Mouse (Mus musculus): ENCODE data around the gene Mybpc2. TPM values are rescaled to one million over a fixed set of nuclear protein-coding genes. Genes with fewer than 3 reads are reported as not detected.

The Mybpc2 gene
- 4.7 TPM for polyA plus RNA-seq (2012; fragmentation: generic; extraction: Trizol)

GRCm38 (mm10) chr7:44524502-44524901 is at the start of gene Mybpc2:
Mybpc2 (minus strand) TSS chr7:44524656.
- peak in 1 of 3 experiments; percentile 47 for TF ChIP-seq MYOD1 (IDR thresholded peaks at IDR 0.05; ENCODE audit: control insufficient read depth in 1 of 3, insufficient read length in 2 of 3, low read depth in 2 of 3)
- peak in 1 of 3 experiments; percentile 70 for TF ChIP-seq MYOG (IDR thresholded peaks at IDR 0.05; ENCODE audit: control insufficient read depth in 1 of 3, insufficient read depth in 1 of 3, insufficient read length in 2 of 3, low read depth in 2 of 3)
- no peak for TF ChIP-seq TCF12 (IDR thresholded peaks at IDR 0.05; ENCODE audit: insufficient read depth, poor library complexity, severe bottlenecking)
- no peak for TF ChIP-seq USF1 (IDR thresholded peaks at IDR 0.05; ENCODE audit: low read depth)
- peak within 1 kb of the TSS; percentile 58 for H3K4me2 ChIP-seq (ENCODE audit: low read depth)
- H3ac ChIP-seq (ENCODE audit: control insufficient read depth, insufficient read length), result no peak within 1 kb of the TSS
- no peak within 1 kb of the TSS for H3K4me3 ChIP-seq
- peaks cover 6% of the 10 kb centered on the region for H3K27me3 ChIP-seq (ENCODE audit: control insufficient read depth, insufficient read depth, insufficient read length)
- H3K36me3 ChIP-seq (ENCODE audit: control insufficient read depth, insufficient read depth), result no peaks in the 10 kb centered on the region
- H3K79me2 ChIP-seq (ENCODE audit: control insufficient read depth, insufficient read depth), result no peaks in the 10 kb centered on the region

DNA sequence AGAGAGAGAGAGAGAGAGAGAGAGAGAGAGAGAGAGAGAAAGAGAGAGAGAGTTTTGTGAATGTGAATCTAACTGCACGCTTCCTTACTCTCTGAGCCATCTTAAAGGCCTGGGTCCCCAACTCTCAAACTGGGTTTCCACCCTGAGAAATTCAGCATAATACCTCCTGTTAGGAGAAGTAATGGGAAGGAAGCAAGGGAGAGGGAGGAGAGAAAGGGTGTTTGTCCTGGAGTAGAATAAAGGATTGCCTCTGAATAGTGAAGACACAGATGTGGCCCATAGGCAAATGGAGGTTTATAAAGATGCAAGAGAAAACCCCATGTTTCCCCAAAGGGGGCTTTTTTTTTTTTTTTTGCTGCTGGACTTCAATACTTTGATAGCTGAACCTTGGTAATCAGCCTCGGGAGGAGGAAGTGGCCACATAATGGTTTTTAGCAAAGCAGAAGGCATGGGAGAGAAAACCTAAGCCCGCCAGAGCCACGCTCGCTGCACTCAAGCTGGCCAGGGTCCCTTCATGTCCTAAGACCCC is 48.6 kb upstream of the Mybpc2 start:
- Histone ChIP-seq H3K4me3 (no peak overlapping the region), H3K79me2 (ENCODE audit: control insufficient read depth, insufficient read depth) (no peaks in the 10 kb centered on the region), H3K27me3 (ENCODE audit: control insufficient read depth, insufficient read depth, insufficient read length) (peaks cover 30% of the 10 kb centered on the region), H3ac (ENCODE audit: control insufficient read depth, insufficient read length) (no peak overlapping the region), H3K36me3 (ENCODE audit: control insufficient read depth, insufficient read depth) (no peaks in the 10 kb centered on the region), H3K4me2 (ENCODE audit: low read depth) (no peak overlapping the region)
- TF ChIP-seq MAX (IDR thresholded peaks at IDR 0.05; ENCODE audit: low read depth), result no peak
- TF ChIP-seq MYOD1 (IDR thresholded peaks at IDR 0.05; ENCODE audit: control insufficient read depth in 1 of 3, insufficient read length in 2 of 3, low read depth in 2 of 3), result no peak
- TF ChIP-seq E2F4 (IDR thresholded peaks at IDR 0.05; ENCODE audit: insufficient read depth), result no peak
- no peak for TF ChIP-seq MYOG (IDR thresholded peaks at IDR 0.05; ENCODE audit: control insufficient read depth in 1 of 3, insufficient read depth in 1 of 3, insufficient read length in 2 of 3, low read depth in 2 of 3)

DNA sequence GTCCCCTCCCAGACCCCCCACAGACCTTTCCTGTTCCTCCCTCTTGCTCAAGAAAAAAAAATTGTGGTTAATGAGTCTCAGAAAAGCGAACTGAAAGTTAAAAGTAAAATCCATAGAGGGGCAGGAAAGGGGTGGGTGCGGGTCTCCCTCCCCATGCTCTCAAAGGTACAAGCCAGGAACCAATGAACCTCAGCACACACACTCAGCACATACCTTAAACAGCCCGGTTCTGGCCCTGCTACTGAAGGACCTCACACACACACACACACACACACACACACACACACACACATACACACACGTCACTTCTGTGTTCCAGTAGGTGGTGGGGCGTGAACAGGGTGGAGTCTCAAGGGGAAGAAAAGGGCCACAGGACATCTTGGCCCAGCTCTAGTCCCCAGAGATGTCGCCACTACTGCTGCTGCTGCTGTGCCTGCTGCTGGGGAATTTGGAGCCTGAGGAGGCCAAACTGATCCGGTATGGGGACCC is 47.8 kb upstream of the Mybpc2 start, which contains the start of gene Napsa:
Napsa (plus strand) TSS at position 168 of the 489 bp plus-strand sequence.
- Histone ChIP-seq H3K4me3 (no peak within 1 kb of the TSS), H3K36me3 (ENCODE audit: control insufficient read depth, insufficient read depth) (no peaks in the 10 kb centered on the region), H3K4me2 (ENCODE audit: low read depth) (no peak within 1 kb of the TSS), H3K27me3 (ENCODE audit: control insufficient read depth, insufficient read depth, insufficient read length) (peaks cover 30% of the 10 kb centered on the region), H3ac (ENCODE audit: control insufficient read depth, insufficient read length) (no peak within 1 kb of the TSS), H3K79me2 (ENCODE audit: control insufficient read depth, insufficient read depth) (no peaks in the 10 kb centered on the region)
- TF ChIP-seq MYOG (IDR thresholded peaks at IDR 0.05; ENCODE audit: control insufficient read depth in 1 of 3, insufficient read depth in 1 of 3, insufficient read length in 2 of 3, low read depth in 2 of 3) (no peak), SRF (IDR thresholded peaks at IDR 0.05; ENCODE audit: control insufficient read depth, insufficient read length, low read depth) (no peak), REST (IDR thresholded peaks at IDR 0.05; ENCODE audit: insufficient read depth, insufficient read length) (no peak), MYOD1 (IDR thresholded peaks at IDR 0.05; ENCODE audit: control insufficient read depth in 1 of 3, insufficient read length in 2 of 3, low read depth in 2 of 3) (no peak)

DNA sequence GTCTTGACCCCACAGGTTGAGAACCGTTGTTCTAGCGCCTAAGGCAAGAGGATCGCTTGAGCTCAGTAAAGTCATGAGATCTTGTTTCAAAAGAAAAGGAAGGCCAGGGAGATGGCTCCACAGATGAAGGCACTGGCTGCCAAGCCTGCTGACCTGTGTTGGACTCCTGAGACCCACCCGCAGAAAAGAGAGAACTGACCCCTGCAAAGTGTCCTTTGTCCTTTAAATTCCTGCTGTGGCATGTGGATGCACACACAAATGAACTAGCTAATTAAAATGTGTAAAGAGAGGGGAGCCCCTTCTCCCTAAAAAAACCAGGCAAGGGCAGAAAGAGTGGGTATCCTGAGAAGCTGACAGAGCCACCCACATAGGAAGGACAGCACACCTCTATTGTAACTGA is 47.4 kb upstream of the Mybpc2 start:
- no peaks in the 10 kb centered on the region for H3K79me2 ChIP-seq (ENCODE audit: control insufficient read depth, insufficient read depth)
- no peak overlapping the region for H3ac ChIP-seq (ENCODE audit: control insufficient read depth, insufficient read length)
- H3K36me3 ChIP-seq (ENCODE audit: control insufficient read depth, insufficient read depth), result no peaks in the 10 kb centered on the region
- H3K4me2 ChIP-seq (ENCODE audit: low read depth), result no peak overlapping the region
- H3K27me3 ChIP-seq (ENCODE audit: control insufficient read depth, insufficient read depth, insufficient read length), result peaks cover 30% of the 10 kb centered on the region
- no peak for TF ChIP-seq TCF12 (IDR thresholded peaks at IDR 0.05; ENCODE audit: insufficient read depth, poor library complexity, severe bottlenecking)
- no peak for TF ChIP-seq CEBPB (IDR thresholded peaks at IDR 0.05; ENCODE audit: insufficient read depth, poor library complexity, severe bottlenecking)
- TF ChIP-seq USF1 (IDR thresholded peaks at IDR 0.05; ENCODE audit: low read depth), result no peak
- TF ChIP-seq SRF (IDR thresholded peaks at IDR 0.05; ENCODE audit: control insufficient read depth, insufficient read length, low read depth), result no peak
- no peak for TF ChIP-seq MAX (IDR thresholded peaks at IDR 0.05; ENCODE audit: low read depth)
- no peak for TF ChIP-seq POLR2A (IDR thresholded peaks at IDR 0.05; ENCODE audit: insufficient read length, low read depth)
- no peak for TF ChIP-seq TCF3 (IDR thresholded peaks at IDR 0.05; ENCODE audit: insufficient read length, low read depth)
- TF ChIP-seq POLR2AphosphoS2 (IDR thresholded peaks at IDR 0.05; ENCODE audit: insufficient read length, low read depth), result no peak
- TF ChIP-seq MYOD1 (IDR thresholded peaks at IDR 0.05; ENCODE audit: control insufficient read depth in 1 of 3, insufficient read length in 2 of 3, low read depth in 2 of 3), result no peak
- TF ChIP-seq MYOG (IDR thresholded peaks at IDR 0.05; ENCODE audit: control insufficient read depth in 1 of 3, insufficient read depth in 1 of 3, insufficient read length in 2 of 3, low read depth in 2 of 3), result no peak
- TF ChIP-seq REST (IDR thresholded peaks at IDR 0.05; ENCODE audit: insufficient read depth, insufficient read length), result no peak
- TF ChIP-seq E2F4 (IDR thresholded peaks at IDR 0.05; ENCODE audit: insufficient read depth), result no peak
- H3K4me3 ChIP-seq, result no peak overlapping the region

DNA sequence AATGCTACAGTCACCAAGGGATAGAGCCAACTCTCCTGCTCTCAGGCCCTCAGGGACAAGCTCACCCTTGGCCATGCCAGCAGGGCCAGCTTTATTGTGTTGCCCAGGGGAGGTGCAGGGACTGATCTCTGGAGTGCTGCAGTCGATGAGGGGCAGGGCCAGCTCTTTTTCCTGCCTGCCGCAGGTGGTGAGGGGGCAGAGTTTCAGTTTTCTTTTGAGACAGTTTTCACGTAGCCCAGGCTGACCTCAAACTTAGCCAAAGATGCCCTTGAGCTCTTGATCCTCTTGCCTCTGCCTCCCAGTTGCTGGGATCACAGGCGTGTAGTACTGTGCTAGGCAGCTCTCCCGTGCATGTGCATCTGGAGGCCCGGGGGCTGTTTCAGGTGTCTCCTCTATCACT is 46.5 kb upstream of the Mybpc2 start:
- no peak overlapping the region for H3K4me3 ChIP-seq
- H3K36me3 ChIP-seq (ENCODE audit: control insufficient read depth, insufficient read depth), result no peaks in the 10 kb centered on the region

More for the DNA sequence above, 46.5 kb upstream of the Mybpc2 start:
- Histone ChIP-seq H3K4me2 (ENCODE audit: low read depth) (no peak overlapping the region), H3ac (ENCODE audit: control insufficient read depth, insufficient read length) (no peak overlapping the region), H3K79me2 (ENCODE audit: control insufficient read depth, insufficient read depth) (no peaks in the 10 kb centered on the region), H3K27me3 (ENCODE audit: control insufficient read depth, insufficient read depth, insufficient read length) (peaks cover 30% of the 10 kb centered on the region)
- TF ChIP-seq POLR2AphosphoS2 (IDR thresholded peaks at IDR 0.05; ENCODE audit: insufficient read length, low read depth), result no peak
- no peak for TF ChIP-seq REST (IDR thresholded peaks at IDR 0.05; ENCODE audit: insufficient read depth, insufficient read length)
- TF ChIP-seq SRF (IDR thresholded peaks at IDR 0.05; ENCODE audit: control insufficient read depth, insufficient read length, low read depth), result no peak
- no peak for TF ChIP-seq TCF3 (IDR thresholded peaks at IDR 0.05; ENCODE audit: insufficient read length, low read depth)
- no peak for TF ChIP-seq MAX (IDR thresholded peaks at IDR 0.05; ENCODE audit: low read depth)
- no peak for TF ChIP-seq E2F4 (IDR thresholded peaks at IDR 0.05; ENCODE audit: insufficient read depth)
- no peak for TF ChIP-seq CEBPB (IDR thresholded peaks at IDR 0.05; ENCODE audit: insufficient read depth, poor library complexity, severe bottlenecking)
- no peak for TF ChIP-seq POLR2A (IDR thresholded peaks at IDR 0.05; ENCODE audit: insufficient read length, low read depth)
- TF ChIP-seq MYOG (IDR thresholded peaks at IDR 0.05; ENCODE audit: control insufficient read depth in 1 of 3, insufficient read depth in 1 of 3, insufficient read length in 2 of 3, low read depth in 2 of 3), result no peak
- no peak for TF ChIP-seq USF1 (IDR thresholded peaks at IDR 0.05; ENCODE audit: low read depth)
- TF ChIP-seq MYOD1 (IDR thresholded peaks at IDR 0.05; ENCODE audit: control insufficient read depth in 1 of 3, insufficient read length in 2 of 3, low read depth in 2 of 3), result no peak
- TF ChIP-seq TCF12 (IDR thresholded peaks at IDR 0.05; ENCODE audit: insufficient read depth, poor library complexity, severe bottlenecking), result no peak
